Mouse (Mus musculus) lung, postnatal 25 days (tissue): ENCODE results near the gene Ccdc69.

ENCODE experiments used
- DNase-seq: peaks from one replicate; pipeline ENCODE4 v3.0.0; 2022; ENCODE audit warnings: low spot score

The Ccdc69 gene

DNA sequence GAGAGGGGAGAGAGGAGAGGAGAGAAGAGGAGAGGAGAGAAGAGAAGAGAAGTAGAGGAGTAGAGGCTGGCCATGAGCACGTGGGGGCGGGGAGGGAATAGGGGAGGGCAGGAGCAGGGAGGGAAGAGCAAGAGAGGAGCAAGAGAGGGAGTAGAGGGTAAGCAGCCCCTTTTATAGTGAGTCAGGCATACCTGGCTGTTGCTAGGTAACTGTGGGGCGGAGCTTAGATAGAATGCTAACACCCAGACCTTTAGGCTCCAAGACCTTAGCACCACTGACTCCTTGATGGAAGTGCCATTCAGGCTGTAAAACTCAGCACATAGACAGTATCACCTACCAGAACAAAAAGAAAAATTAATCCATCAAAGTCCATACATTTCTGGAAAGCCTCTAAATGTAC lies 41.3 kb downstream of the Ccdc69 start:
- no peak for DNase-seq

GRCm38 (mm10) chr11:55033040-55033660 lies 44.8 kb downstream of the Ccdc69 start, which contains the start of gene Anxa6:
Anxa6 (minus strand) TSS chr11:55033445.
- peak; percentile 86 for DNase-seq

DNA sequence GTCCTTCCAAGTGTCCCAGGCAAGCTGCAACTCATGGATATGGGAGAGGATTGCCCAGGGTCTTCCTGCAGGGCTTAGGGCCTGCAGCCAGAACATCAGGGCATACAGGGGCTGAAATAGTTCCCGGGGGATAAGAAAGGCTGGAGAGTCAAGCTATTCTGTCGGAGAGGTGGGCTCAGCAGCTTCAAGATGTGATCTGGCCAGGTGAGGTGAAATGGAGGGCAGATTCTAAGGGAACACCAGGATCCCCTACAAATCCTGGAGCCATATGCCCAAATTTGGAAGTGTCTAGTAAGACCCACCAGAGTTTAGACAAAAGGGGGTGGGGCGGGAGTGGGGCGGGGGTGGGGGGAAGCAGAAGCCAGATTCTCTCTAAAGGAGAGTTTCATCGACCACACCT lies 45.6 kb downstream of the Ccdc69 start:
- no peak for DNase-seq

DNA sequence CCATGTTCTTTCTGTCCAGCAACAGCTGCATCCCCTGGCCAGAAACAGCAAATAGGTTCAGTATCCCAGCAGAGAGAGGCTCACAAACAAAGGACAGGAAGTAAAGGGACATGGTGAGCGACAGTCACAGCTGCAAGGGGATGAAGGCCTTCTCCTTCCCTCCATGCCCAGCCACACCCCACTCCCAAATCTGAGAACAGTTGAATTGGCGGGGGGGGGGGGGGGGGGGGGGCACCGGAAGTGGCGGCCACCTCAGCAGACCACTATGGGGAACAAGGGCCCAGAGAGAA lies 46.0 kb downstream of the Ccdc69 start:
- DNase-seq = no peak

GRCm38 (mm10) chr11:55031211-55031990 lies 46.5 kb downstream of the Ccdc69 start:
- no peak for DNase-seq

GRCm38 (mm10) chr11:55028509-55028908 lies 49.4 kb downstream of the Ccdc69 start:
- no peak for DNase-seq

DNA sequence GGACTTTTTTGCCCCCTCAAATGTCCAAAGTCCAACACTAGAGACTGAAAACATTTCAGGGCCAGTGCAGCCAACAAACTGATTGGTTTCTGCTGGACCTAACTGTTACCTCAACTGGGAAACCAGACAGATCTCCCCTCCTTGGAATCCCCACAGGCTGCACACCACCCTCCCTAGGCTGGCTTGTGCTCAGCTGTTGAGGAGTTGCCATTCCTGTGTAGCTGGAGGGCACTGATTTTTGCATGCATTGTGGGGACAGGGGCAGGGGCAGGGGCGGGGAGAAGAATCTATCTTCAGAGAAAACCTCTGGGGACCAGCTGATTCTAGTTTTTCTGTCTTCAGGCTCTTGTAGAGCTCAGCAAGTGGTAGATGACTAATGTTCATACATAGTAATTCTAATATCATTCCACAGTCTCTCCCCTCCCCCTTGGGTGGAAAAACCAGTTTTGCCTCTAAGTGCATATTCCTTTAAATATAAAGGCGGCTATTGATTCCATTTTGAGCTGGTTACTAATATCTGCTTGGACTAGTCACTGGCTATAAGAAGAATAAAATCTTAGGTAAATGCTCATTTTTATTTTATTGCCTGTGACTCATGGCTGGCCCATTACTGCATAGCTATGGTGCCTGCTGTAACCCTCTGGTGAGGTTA lies 50.6 kb downstream of the Ccdc69 start:
- DNase-seq = no peak

- no peak for DNase-seq
Measured at GRCm38 (mm10) chr11:55025896-55026295, 52.0 kb downstream of the Ccdc69 start.

- DNase-seq = no peak
Measured at GRCm38 (mm10) chr11:55023583-55023982, 54.3 kb downstream of the Ccdc69 start.

DNA sequence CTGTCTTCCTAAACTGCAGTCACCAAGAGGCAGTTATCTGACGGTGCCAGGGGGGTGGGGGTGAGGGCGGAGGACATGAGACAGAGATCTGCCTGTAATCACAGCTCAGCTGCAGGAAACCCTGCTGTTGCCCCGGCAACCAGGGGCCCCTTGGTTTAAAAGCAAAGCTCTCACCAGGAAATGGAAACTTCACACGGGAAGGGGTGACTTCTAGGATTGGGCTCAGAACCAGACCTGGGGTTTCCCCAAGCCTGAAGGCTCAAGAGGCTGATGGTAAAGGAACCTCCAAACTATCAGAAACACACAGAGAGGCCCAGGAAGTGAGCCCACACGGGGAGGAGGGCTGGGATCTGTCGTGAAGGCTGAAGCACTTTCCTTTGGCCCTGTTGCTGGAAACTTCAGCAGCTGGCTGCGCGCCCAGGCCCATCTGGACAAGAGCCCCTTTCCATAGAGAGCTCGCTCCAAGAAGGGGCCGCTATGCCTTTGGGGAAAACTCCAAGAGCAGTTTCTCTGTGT lies 54.8 kb downstream of the Ccdc69 start:
- DNase-seq = peak; percentile 90

GRCm38 (mm10) chr11:55022508-55022907 lies 55.4 kb downstream of the Ccdc69 start:
- no peak for DNase-seq

DNA sequence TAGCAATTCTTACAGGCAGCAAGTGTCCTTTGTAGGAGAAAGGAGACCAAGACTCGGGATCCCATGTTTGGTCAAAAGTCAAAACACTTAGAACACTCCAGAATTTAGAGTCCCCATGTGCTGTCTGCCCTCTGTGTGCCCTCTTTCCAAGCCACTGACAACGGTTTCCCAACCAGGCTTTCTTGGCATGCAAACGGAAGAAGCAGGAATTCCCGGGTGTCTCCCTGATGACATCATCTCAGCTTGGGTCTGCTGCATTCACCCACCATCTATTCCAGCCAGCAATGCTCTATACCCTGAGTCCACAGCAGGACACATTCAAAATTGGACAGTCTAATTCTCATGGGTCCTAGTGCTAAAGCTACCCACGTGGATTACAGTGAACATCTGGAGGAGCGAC lies 56.1 kb downstream of the Ccdc69 start:
- DNase-seq = no peak

DNA sequence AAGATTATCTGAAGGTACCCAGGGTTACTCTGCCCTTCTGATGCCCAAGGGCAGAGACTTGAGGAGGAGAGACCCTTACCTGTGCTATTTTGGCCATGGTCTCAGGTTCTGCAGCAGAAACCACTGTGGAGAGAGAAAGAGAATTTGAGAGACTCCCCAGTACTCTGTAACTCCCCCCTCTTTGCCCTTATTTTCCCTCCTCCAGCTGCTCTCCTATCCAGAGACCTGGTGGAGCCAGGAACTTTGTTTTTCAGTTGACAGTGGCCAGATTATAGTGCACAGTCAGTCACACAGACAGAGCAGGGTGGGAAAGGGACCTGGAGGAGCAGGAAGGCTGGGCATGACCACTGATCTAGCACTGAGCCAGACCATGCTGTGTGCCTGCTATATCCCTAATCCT lies 56.5 kb downstream of the Ccdc69 start:
- DNase-seq = no peak

DNA sequence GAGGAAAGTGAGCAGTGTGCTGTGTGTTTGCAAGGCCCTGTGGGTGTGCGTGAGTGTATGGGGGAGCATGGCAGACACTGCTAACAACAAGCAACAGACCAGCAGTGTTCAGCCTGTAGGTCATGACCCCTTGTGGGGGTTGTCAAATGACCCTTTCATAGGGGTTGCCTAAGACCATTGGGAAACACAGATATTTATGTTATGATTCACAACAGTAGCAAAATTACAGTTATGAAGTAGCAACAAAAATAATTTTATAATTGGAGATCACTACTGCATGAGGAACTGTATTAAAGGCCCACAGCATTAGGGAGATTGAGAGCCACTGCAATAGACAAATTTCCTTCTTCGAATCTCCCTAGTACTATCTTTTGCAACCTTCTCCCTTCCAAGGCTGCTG lies 58.2 kb downstream of the Ccdc69 start:
- no peak for DNase-seq

GRCm38 (mm10) chr11:55018034-55018433 lies 59.9 kb downstream of the Ccdc69 start:
- no peak for DNase-seq

DNA sequence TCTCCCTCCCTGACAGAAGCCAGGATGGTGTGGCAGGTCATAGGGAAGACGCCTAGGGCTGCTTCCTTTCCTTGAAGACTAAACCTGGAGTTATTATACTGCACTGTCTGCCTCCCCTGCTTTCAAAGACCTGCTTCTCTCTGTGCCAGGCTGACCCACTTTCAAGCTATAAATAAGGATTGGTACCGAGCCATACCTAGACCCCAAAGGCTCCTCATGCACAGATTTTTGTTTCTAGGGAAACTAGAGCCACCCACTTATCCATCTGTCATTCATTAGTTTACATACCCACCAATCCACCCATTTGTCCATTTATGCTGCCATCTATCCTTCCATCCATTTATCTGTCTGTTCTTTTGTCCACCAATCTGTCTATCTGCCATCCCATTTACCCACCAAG lies 60.7 kb downstream of the Ccdc69 start:
- DNase-seq = no peak

GRCm38 (mm10) chr11:55016758-55017157 lies 61.2 kb downstream of the Ccdc69 start:
- no peak for DNase-seq

DNA sequence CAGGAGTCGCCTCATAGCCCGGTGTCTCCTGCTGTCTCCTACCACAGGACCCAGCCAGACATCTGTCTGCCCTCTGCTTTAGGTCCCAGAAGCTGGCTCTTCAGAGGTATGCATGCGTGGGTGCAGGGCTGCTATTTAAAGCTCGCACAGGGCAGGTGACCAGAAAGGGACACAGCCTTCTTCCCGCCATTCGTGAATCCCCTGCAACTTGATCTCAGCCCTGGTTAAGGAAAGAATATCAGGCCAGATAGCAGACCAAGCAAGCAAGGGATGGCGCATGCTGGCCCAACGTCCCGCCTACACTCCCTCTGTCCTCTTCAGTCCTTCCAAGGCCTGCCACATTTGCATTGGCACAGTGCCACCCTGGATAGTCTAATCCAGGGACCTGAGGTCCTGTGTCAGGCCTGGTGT lies 62.1 kb downstream of the Ccdc69 start:
- no peak for DNase-seq

GRCm38 (mm10) chr11:55015264-55015663 lies 62.7 kb downstream of the Ccdc69 start:
- no peak for DNase-seq

- DNase-seq = no peak
Measured at GRCm38 (mm10) chr11:55013802-55014201, 64.1 kb downstream of the Ccdc69 start.

GRCm38 (mm10) chr11:55012551-55013521 lies 65.1 kb downstream of the Ccdc69 start:
- peak; percentile 78 for DNase-seq

- no peak for DNase-seq
Measured at GRCm38 (mm10) chr11:55011440-55011839, 66.5 kb downstream of the Ccdc69 start.
